Mouse (Mus musculus): ENCODE results near the gene Tmem86b. TPM values are rescaled to one million over a fixed set of nuclear protein-coding genes. Genes with fewer than 3 reads are reported as not detected.

The Tmem86b gene
- 34.4 and 39.1 TPM in 2 replicates for polyA plus RNA-seq (2015; fragmentation: Nextera tagmentation; extraction: Ambion mirVana)

- peaks cover 66% of the 10 kb centered on the region for H3K36me3 ChIP-seq (replicated peaks)
- peaks cover 64% of the 10 kb centered on the region for H3K4me1 ChIP-seq (replicated peaks)
- H3K27me3 ChIP-seq, result no peaks in the 10 kb centered on the region
- H3K4me2 ChIP-seq, result peak within 1 kb of the TSS; percentile 77
- peak within 1 kb of the TSS; percentile 67; the same call in 1 of the 2 replicates for H3K9ac ChIP-seq
- ATAC-seq (ENCODE audit: insufficient read depth), result peak; percentile 56
- peak within 1 kb of the TSS; percentile 97 for H3K27ac ChIP-seq (replicated peaks)
- H3K4me3 ChIP-seq (replicated peaks), result peak within 1 kb of the TSS; percentile 64
- 27% methylated on average over 4 of the region's 4 CpGs for WGBS (ENCODE audit: insufficient replicate concordance)
- H3K9me3 ChIP-seq (replicated peaks), result no peaks in the 10 kb centered on the region
Measured at GRCm38 (mm10) chr7:4631031-4631430, at the start of gene Tmem86b. TSS of gene Tmem86b (minus strand) at chr7:4631422.

- peaks cover 51% of the 10 kb centered on the region for H3K36me3 ChIP-seq (replicated peaks)
- no peak overlapping the region for H3K4me3 ChIP-seq (replicated peaks)
- no peak overlapping the region; the same call in 1 of the 2 replicates for H3K27ac ChIP-seq (replicated peaks)
- H3K9me3 ChIP-seq (replicated peaks), result no peaks in the 10 kb centered on the region
- peaks cover 35% of the 10 kb centered on the region for H3K4me1 ChIP-seq (replicated peaks)
- no peak overlapping the region for H3K4me2 ChIP-seq
- no peak overlapping the region for H3K9ac ChIP-seq
- H3K27me3 ChIP-seq, result no peaks in the 10 kb centered on the region
- ATAC-seq (ENCODE audit: insufficient read depth), result no peak
- 74% methylated on average over 7 of the region's 7 CpGs for WGBS (ENCODE audit: insufficient replicate concordance)
Measured at GRCm38 (mm10) chr7:4675200-4675599, 44.0 kb upstream of the Tmem86b start.

GRCm38 (mm10) chr7:4674114-4674731, 43.0 kb upstream of the Tmem86b start:
- H3K4me1 ChIP-seq (replicated peaks), result peaks cover 41% of the 10 kb centered on the region
- no peak for ATAC-seq (ENCODE audit: insufficient read depth)
- no peak overlapping the region for H3K4me2 ChIP-seq
- no peaks in the 10 kb centered on the region for H3K9me3 ChIP-seq (replicated peaks)
- H3K27ac ChIP-seq (replicated peaks), result 0 out of 2 replicates have a peak overlapping the region, but pooled peaks have one; percentile 4
- H3K4me3 ChIP-seq (replicated peaks), result no peak overlapping the region
- no peaks in the 10 kb centered on the region for H3K27me3 ChIP-seq
- no peak overlapping the region for H3K9ac ChIP-seq
- H3K36me3 ChIP-seq (replicated peaks), result peaks cover 49% of the 10 kb centered on the region
- WGBS (ENCODE audit: insufficient replicate concordance), result 63% methylated on average over 12 of the region's 12 CpGs

DNA sequence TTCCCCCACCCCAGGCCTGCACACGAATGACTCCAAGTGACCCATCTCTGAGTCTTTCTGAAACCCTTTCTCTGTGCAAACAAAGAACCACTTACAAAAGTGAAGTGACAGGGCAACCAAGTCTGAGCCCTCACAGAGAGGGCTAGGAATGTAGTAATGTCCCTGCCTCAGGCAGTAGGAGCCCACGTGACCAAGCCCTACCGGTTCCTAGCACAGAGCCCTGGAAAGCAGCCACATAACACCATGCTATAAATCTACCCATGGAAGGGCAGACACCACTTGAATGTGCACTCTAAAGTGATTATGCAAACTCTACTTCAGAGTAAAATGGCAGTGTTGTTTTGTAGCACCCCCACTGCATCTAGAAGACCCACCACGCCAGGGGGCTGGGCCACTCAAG, 40.7 kb upstream of the Tmem86b start:
- Histone ChIP-seq H3K9me3 (replicated peaks) (no peaks in the 10 kb centered on the region), H3K4me1 (replicated peaks) (peaks cover 49% of the 10 kb centered on the region), H3K4me3 (replicated peaks) (no peak overlapping the region), H3K36me3 (replicated peaks) (peaks cover 59% of the 10 kb centered on the region), H3K9ac (no peak overlapping the region), H3K27me3 (no peaks in the 10 kb centered on the region), H3K27ac (replicated peaks) (peak overlapping the region; percentile 79), H3K4me2 (no peak overlapping the region)
- ATAC-seq (ENCODE audit: insufficient read depth), result no peak
- 71% methylated on average over 4 of the region's 4 CpGs for WGBS (ENCODE audit: insufficient replicate concordance)

GRCm38 (mm10) chr7:4670655-4671255, 39.5 kb upstream of the Tmem86b start:
- peak overlapping the region; percentile 22; the same call in 1 of the 2 replicates for H3K9ac ChIP-seq
- H3K27me3 ChIP-seq, result no peaks in the 10 kb centered on the region
- no peak overlapping the region for H3K4me3 ChIP-seq (replicated peaks)
- peaks cover 44% of the 10 kb centered on the region for H3K4me1 ChIP-seq (replicated peaks)
- no peaks in the 10 kb centered on the region for H3K9me3 ChIP-seq (replicated peaks)
- peak overlapping the region; percentile 50 for H3K4me2 ChIP-seq
- 29% methylated on average over 8 of the region's 8 CpGs for WGBS (ENCODE audit: insufficient replicate concordance)
- peaks cover 57% of the 10 kb centered on the region for H3K36me3 ChIP-seq (replicated peaks)
- peak overlapping the region; percentile 79 for H3K27ac ChIP-seq (replicated peaks)
- peak; percentile 98 for ATAC-seq (ENCODE audit: insufficient read depth)

- WGBS (ENCODE audit: insufficient replicate concordance), result 86% methylated on average over 9 of the region's 9 CpGs
- ATAC-seq (ENCODE audit: insufficient read depth), result no peak
- no peak overlapping the region for H3K9ac ChIP-seq
- H3K4me1 ChIP-seq (replicated peaks), result peaks cover 37% of the 10 kb centered on the region
- peaks cover 54% of the 10 kb centered on the region for H3K36me3 ChIP-seq (replicated peaks)
- no peaks in the 10 kb centered on the region for H3K9me3 ChIP-seq (replicated peaks)
- H3K4me2 ChIP-seq, result no peak overlapping the region
- no peak overlapping the region for H3K4me3 ChIP-seq (replicated peaks)
- 0 out of 2 replicates have a peak overlapping the region, but pooled peaks have one; percentile 6 for H3K27ac ChIP-seq (replicated peaks)
- no peaks in the 10 kb centered on the region for H3K27me3 ChIP-seq
Measured at GRCm38 (mm10) chr7:4669156-4669555, 37.9 kb upstream of the Tmem86b start.

DNA sequence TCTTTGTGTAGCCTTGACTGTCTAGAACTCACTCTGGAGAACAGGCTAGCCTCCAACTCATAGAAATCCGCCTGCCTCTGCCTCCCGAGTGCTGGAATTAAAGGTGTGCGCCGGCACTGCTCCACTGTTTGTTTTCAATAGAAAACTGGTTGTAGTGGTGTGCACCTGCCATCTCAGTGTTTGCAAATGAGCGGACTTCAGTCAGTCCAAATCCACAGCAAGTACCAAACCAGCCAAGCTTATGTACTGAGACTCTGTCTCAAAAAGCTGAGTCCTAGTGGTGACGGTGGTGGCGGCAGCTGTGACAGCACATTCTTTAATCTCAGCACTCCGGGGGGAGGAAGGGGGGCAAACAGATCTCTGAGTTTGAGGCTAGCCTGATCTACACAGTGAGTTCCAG, 37.3 kb upstream of the Tmem86b start:
- H3K4me1 ChIP-seq (replicated peaks), result peaks cover 37% of the 10 kb centered on the region
- no peak overlapping the region for H3K4me3 ChIP-seq (replicated peaks)
- H3K27me3 ChIP-seq, result no peaks in the 10 kb centered on the region
- H3K36me3 ChIP-seq (replicated peaks), result peaks cover 51% of the 10 kb centered on the region
- WGBS (ENCODE audit: insufficient replicate concordance), result 88% methylated on average over 8 of the region's 8 CpGs
- ATAC-seq (ENCODE audit: insufficient read depth), result no peak
- H3K27ac ChIP-seq (replicated peaks), result 0 out of 2 replicates have a peak overlapping the region, but pooled peaks have one; percentile 6
- H3K4me2 ChIP-seq, result no peak overlapping the region
- no peaks in the 10 kb centered on the region for H3K9me3 ChIP-seq (replicated peaks)
- no peak overlapping the region for H3K9ac ChIP-seq

GRCm38 (mm10) chr7:4666871-4667270, 35.6 kb upstream of the Tmem86b start:
- ATAC-seq (ENCODE audit: insufficient read depth), result no peak
- Histone ChIP-seq H3K4me3 (replicated peaks) (no peak overlapping the region), H3K27ac (replicated peaks) (no peak overlapping the region), H3K36me3 (replicated peaks) (peaks cover 55% of the 10 kb centered on the region), H3K4me1 (replicated peaks) (peaks cover 35% of the 10 kb centered on the region), H3K9me3 (replicated peaks) (no peaks in the 10 kb centered on the region), H3K27me3 (no peaks in the 10 kb centered on the region), H3K9ac (no peak overlapping the region), H3K4me2 (no peak overlapping the region)
- 90% methylated on average over 5 of the region's 5 CpGs for WGBS (ENCODE audit: insufficient replicate concordance)

- no peaks in the 10 kb centered on the region for H3K27me3 ChIP-seq
- 72% methylated on average over 2 of the region's 2 CpGs for WGBS (ENCODE audit: insufficient replicate concordance)
- H3K4me3 ChIP-seq (replicated peaks), result no peak overlapping the region
- peaks cover 25% of the 10 kb centered on the region for H3K4me1 ChIP-seq (replicated peaks)
- no peak for ATAC-seq (ENCODE audit: insufficient read depth)
- no peak overlapping the region for H3K9ac ChIP-seq
- H3K27ac ChIP-seq (replicated peaks), result no peak overlapping the region
- no peaks in the 10 kb centered on the region for H3K9me3 ChIP-seq (replicated peaks)
- no peak overlapping the region for H3K4me2 ChIP-seq
- H3K36me3 ChIP-seq (replicated peaks), result peaks cover 36% of the 10 kb centered on the region
Measured at GRCm38 (mm10) chr7:4663742-4664141, 32.5 kb upstream of the Tmem86b start.

- ATAC-seq (ENCODE audit: insufficient read depth), result no peak
Measured at GRCm38 (mm10) chr7:4663179-4663578, 32.0 kb upstream of the Tmem86b start.

GRCm38 (mm10) chr7:4659911-4660443, 28.8 kb upstream of the Tmem86b start:
- Histone ChIP-seq H3K9me3 (replicated peaks) (no peaks in the 10 kb centered on the region), H3K27ac (replicated peaks) (peak overlapping the region; percentile 92; the same call in 1 of the 2 replicates), H3K4me2 (peak overlapping the region; percentile 96), H3K4me3 (replicated peaks) (peak overlapping the region; percentile 92), H3K36me3 (replicated peaks) (peaks cover 17% of the 10 kb centered on the region), H3K4me1 (replicated peaks) (peaks cover 52% of the 10 kb centered on the region), H3K27me3 (no peaks in the 10 kb centered on the region), H3K9ac (peak overlapping the region; percentile 98)
- ATAC-seq (ENCODE audit: insufficient read depth), result no peak
- WGBS (ENCODE audit: insufficient replicate concordance), result 70% methylated on average over 3 of the region's 3 CpGs

More at GRCm38 (mm10) chr7:4663179-4663578, 32.0 kb upstream of the Tmem86b start:
- Histone ChIP-seq H3K4me3 (replicated peaks) (no peak overlapping the region), H3K9ac (no peak overlapping the region), H3K9me3 (replicated peaks) (no peaks in the 10 kb centered on the region), H3K27ac (replicated peaks) (no peak overlapping the region), H3K4me2 (no peak overlapping the region), H3K27me3 (no peaks in the 10 kb centered on the region), H3K4me1 (replicated peaks) (peaks cover 24% of the 10 kb centered on the region), H3K36me3 (replicated peaks) (peaks cover 30% of the 10 kb centered on the region)
- 60% methylated on average over 8 of the region's 8 CpGs for WGBS (ENCODE audit: insufficient replicate concordance)

Measured in liver, embryonic 15.5 days (tissue).